Mouse (Mus musculus) CH12.LX (cell line): ENCODE measurements at regions not wholly inside any gene's neighbourhood (a gene's known extent, or its start where the extent isn't known, plus 50 kb on each side); places are given as distances from the start of the nearest gene placed in this dataset.

ENCODE experiments used
- DNase-seq: peaks from one replicate; pipeline ENCODE4 v3.0.0-alpha.2; 2013; ENCODE audit errors: extremely low read depth
- H3K27ac ChIP-seq: 2 replicates; pipeline ENCODE4 v1.5.1; 2012; ENCODE audit warnings: low read depth, mild to moderate bottlenecking, control low read depth, moderate library complexity; ENCODE audit not compliant: insufficient read depth
- H3K27me3 ChIP-seq: replicated peaks from 2 replicates; pipeline ENCODE3; 2012; ENCODE audit warnings: inconsistent platforms
- H3K36me3 ChIP-seq, 2 experiments: replicated peaks in 1 of 2; 2 replicates each; pipeline versions ENCODE3 to v1.6.1; 2012; ENCODE audit warnings: inconsistent platforms in 1 of 2, low read length in 1 of 2, mild to moderate bottlenecking in 1 of 2, mixed read lengths in 1 of 2, moderate library complexity in 1 of 2; ENCODE audit not compliant: control insufficient read depth in 1 of 2, insufficient read depth in 1 of 2
- H3K4me1 ChIP-seq, 2 experiments: 2 replicates each; pipeline ENCODE4 v1.6.1; 2012; ENCODE audit warnings: inconsistent platforms in 1 of 2, moderate library complexity in 1 of 2; ENCODE audit not compliant: insufficient read depth in 2 of 2, control insufficient read depth in 1 of 2
- H3K4me2 ChIP-seq: 2 replicates; pipeline ENCODE4 v1.6.1; 2012; ENCODE audit warnings: low read depth, mild to moderate bottlenecking, control low read depth; ENCODE audit not compliant: poor library complexity, insufficient read depth, severe bottlenecking
- H3K4me3 ChIP-seq, 3 experiments: fragments of 150-350 bp in 1 of 3; sonication (generic) in 1 of 3; replicated peaks in 1 of 3; 2 replicates each; pipeline versions ENCODE3 to v1.5.1; 2011 to 2012; ENCODE audit warnings: low read depth in 2 of 3, low read length in 2 of 3, mild to moderate bottlenecking in 2 of 3, moderate library complexity in 2 of 3, control low read depth in 1 of 3, improper control_type of control experiment in 1 of 3, inconsistent platforms in 1 of 3, mixed read lengths in 1 of 3; ENCODE audit not compliant: poor library complexity in 1 of 3
- H3K79me2 ChIP-seq: replicated peaks from 2 replicates; pipeline ENCODE4 v1.6.1; 2012; ENCODE audit warnings: mild to moderate bottlenecking, moderate library complexity; ENCODE audit not compliant: control insufficient read depth, poor library complexity, insufficient read depth, severe bottlenecking; ENCODE audit errors: extremely low read depth
- H3K9ac ChIP-seq: 2 replicates; pipeline ENCODE4 v1.6.1; 2012; ENCODE audit warnings: low read depth, mild to moderate bottlenecking, control low read depth, moderate library complexity; ENCODE audit not compliant: insufficient read depth
- H3K9me3 ChIP-seq: replicated peaks from 2 replicates; pipeline ENCODE3; 2012; ENCODE audit warnings: low read length, inconsistent platforms, mixed read lengths
- BHLHE40 ChIP-seq: IDR thresholded peaks from 2 replicates; pipeline ENCODE4 v1.6.1; 2011; ENCODE audit warnings: mild to moderate bottlenecking, low read depth, low read length, improper control_type of control experiment
- CHD1 ChIP-seq: IDR thresholded peaks from 2 replicates; pipeline ENCODE4 v1.6.1; 2012; ENCODE audit warnings: low read depth, low read length, improper control_type of control experiment, inconsistent platforms
- GABPA ChIP-seq: IDR thresholded peaks from 2 replicates; pipeline ENCODE4 v1.6.1; 2012; ENCODE audit warnings: low read depth, low read length, improper control_type of control experiment, inconsistent platforms; ENCODE audit not compliant: insufficient replicate concordance
- HCFC1 ChIP-seq: IDR thresholded peaks from 2 replicates; pipeline ENCODE4 v1.6.1; 2012; ENCODE audit warnings: low read depth, mild to moderate bottlenecking, inconsistent platforms, low read length, improper control_type of control experiment
- MEF2A ChIP-seq: IDR thresholded peaks from 2 replicates; pipeline ENCODE4 v1.6.1; 2014; ENCODE audit warnings: low read depth, mild to moderate bottlenecking, inconsistent platforms, low read length, improper control_type of control experiment, borderline replicate concordance
- MYC ChIP-seq: IDR thresholded peaks from 2 replicates; pipeline ENCODE4 v1.6.1; 2011; ENCODE audit warnings: low read depth, mild to moderate bottlenecking, improper control_type of control experiment, low read length
- NELFE ChIP-seq: IDR thresholded peaks from 2 replicates; pipeline ENCODE4 v1.6.1; 2011; ENCODE audit warnings: low read depth, low read length, improper control_type of control experiment
- NRF1 ChIP-seq: IDR thresholded peaks from 2 replicates; pipeline ENCODE4 v1.6.1; 2014; ENCODE audit warnings: low read depth, mild to moderate bottlenecking, inconsistent platforms, low read length, improper control_type of control experiment, moderate library complexity
- SMC3 ChIP-seq: IDR thresholded peaks from 2 replicates; pipeline ENCODE4 v1.6.1; 2011; ENCODE audit warnings: low read depth, low read length, improper control_type of control experiment
- TBP ChIP-seq: conservative IDR thresholded peaks from 2 replicates; pipeline ENCODE4 v1.6.1; 2011; ENCODE audit warnings: low read depth, low read length, improper control_type of control experiment
- UBTF ChIP-seq: IDR thresholded peaks from 2 replicates; pipeline ENCODE4 v1.6.1; 2012; ENCODE audit warnings: low read depth, mild to moderate bottlenecking, inconsistent platforms, low read length, improper control_type of control experiment, moderate library complexity
- USF2 ChIP-seq: conservative IDR thresholded peaks from 2 replicates; pipeline ENCODE4 v1.6.1; 2011; ENCODE audit warnings: low read depth, low read length, improper control_type of control experiment
- ZKSCAN1 ChIP-seq: IDR thresholded peaks from 2 replicates; pipeline ENCODE4 v1.6.1; 2012; ENCODE audit warnings: low read depth, inconsistent platforms, low read length, improper control_type of control experiment, borderline replicate concordance
- dilution Hi-C: fragments of 300-500 bp; cut with MboI; formaldehyde crosslinking; loops from 2 replicates; pipeline ENCODE4 v1.14.3; 2020; ENCODE audit warnings: low sequenced_read_pairs; ENCODE audit not compliant: extremely low pct_unique_long_range_greater_than_20kb, extremely low pct_ligation_motif_present
- in situ Hi-C: fragments of 300-500 bp; cut with MboI; formaldehyde crosslinking; loops from 3 replicates; pipeline ENCODE4 v1.14.3; 2019; ENCODE audit warnings: low sequenced_read_pairs, low pct_ligation_motif_present, low pct_unique_long_range_greater_than_20kb, mixed read lengths

DNA sequence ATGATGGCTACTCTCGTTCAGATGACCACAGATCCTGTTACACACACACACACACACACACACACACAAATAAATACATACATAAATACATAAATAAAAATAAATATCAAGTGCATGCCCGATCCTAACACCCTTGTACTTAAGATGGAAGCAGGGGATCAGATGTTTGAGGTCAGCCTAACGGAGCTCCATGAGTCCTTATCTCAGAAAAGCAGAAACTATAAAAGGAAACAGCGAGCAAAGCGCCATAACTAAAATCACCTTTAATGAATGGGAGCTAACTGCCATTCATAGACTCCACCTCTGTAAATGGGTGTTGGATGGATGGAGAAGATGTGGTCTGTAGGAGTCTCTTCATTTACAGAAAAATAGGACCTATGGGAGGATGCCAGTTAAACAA lies 56.8 kb upstream of the Fxr1 start:
- Histone ChIP-seq H3K4me3 (no peak overlapping the region), H3K4me2 (no peak overlapping the region), H3K27ac (no peak overlapping the region), H3K27me3 (no peaks in the 10 kb centered on the region), H3K36me3 (no peaks in the 10 kb centered on the region), H3K9ac (no peak overlapping the region), H3K79me2 (no peaks in the 10 kb centered on the region), H3K4me1 (no peaks in the 10 kb centered on the region), H3K9me3 (no peaks in the 10 kb centered on the region)
- no peak for DNase-seq
- dilution Hi-C loops (no loop called here), in situ Hi-C loops (no loop called here)
- TF ChIP-seq NELFE: no peak
- no peak for TF ChIP-seq USF2
- TF ChIP-seq GABPA: no peak
- TF ChIP-seq TBP: no peak
- no peak for TF ChIP-seq MEF2A
- no peak for TF ChIP-seq CHD1
- TF ChIP-seq HCFC1: no peak
- TF ChIP-seq NRF1: no peak
- TF ChIP-seq UBTF: no peak
- TF ChIP-seq ZKSCAN1: no peak
- TF ChIP-seq BHLHE40: no peak
- TF ChIP-seq MYC: no peak

DNA sequence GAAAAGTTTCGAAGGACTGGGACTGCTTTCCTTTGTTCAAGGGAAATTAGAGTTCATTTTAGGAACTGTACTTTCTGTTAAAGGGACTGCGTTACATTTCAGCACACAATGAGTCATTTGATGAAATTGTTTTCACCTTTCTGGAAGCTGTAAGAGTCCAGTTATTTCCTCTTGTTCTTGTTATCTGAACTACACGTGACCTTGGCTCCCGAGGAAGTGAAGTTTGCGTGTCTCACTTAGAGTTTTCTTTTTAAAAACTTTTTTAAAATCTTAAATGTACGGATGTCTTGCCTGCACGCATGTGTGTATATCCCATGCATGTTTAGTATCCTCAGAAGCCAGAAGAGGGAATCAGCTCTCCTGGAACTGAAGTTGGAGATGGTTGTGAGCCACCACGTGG lies 52.6 kb upstream of the Fxr1 start:
- TF ChIP-seq SMC3 (no peak), BHLHE40 (0 out of 2 replicates have a peak, but pooled peaks have one; percentile 14)
- TF ChIP-seq, all 38 proteins: peak for 1
- H3K27ac ChIP-seq: no peak overlapping the region
- in situ Hi-C loops: no loop called here
- dilution Hi-C loops: no loop called here
- DNase-seq: no peak
- no peak overlapping the region for H3K4me3 ChIP-seq
- H3K9ac ChIP-seq: no peak overlapping the region
- no peaks in the 10 kb centered on the region for H3K79me2 ChIP-seq
- H3K27me3 ChIP-seq: no peaks in the 10 kb centered on the region
- H3K9me3 ChIP-seq: no peaks in the 10 kb centered on the region
- H3K4me2 ChIP-seq: no peak overlapping the region
- H3K36me3 ChIP-seq: no peaks in the 10 kb centered on the region
- H3K4me1 ChIP-seq: peaks cover 0 to 3% of the 10 kb centered on the region in 2 experiments; a peak in 1 of 4 replicates
